Mouse (Mus musculus): ENCODE data around the gene Kcnk6.

- no peak for TF ChIP-seq POLR2A (IDR thresholded peaks at IDR 0.05; ENCODE audit: borderline replicate concordance, extremely low read depth, insufficient read depth, insufficient read length, poor library complexity, severe bottlenecking)
- TF ChIP-seq CTCF (IDR thresholded peaks at IDR 0.05; ENCODE audit: borderline replicate concordance, extremely low read depth, insufficient read depth, insufficient read length) = no peak
Measured at GRCm38 (mm10) chr7:29179323-29179722, 53.0 kb downstream of the Kcnk6 start.
